Mouse (Mus musculus) MEL-GATA-1-ER (cell line): Measurements from ENCODE around the gene Scrt2.
A peak's percentile ranks its signal among the peaks of the same experiment; 100 is the strongest.

Source experiments
- DNase-seq: peaks from one replicate; pipeline ENCODE4 v3.0.0-alpha.2; 2012; ENCODE audit warnings: low read depth; ENCODE audit errors: extremely low read depth

Scrt2 gene

DNA sequence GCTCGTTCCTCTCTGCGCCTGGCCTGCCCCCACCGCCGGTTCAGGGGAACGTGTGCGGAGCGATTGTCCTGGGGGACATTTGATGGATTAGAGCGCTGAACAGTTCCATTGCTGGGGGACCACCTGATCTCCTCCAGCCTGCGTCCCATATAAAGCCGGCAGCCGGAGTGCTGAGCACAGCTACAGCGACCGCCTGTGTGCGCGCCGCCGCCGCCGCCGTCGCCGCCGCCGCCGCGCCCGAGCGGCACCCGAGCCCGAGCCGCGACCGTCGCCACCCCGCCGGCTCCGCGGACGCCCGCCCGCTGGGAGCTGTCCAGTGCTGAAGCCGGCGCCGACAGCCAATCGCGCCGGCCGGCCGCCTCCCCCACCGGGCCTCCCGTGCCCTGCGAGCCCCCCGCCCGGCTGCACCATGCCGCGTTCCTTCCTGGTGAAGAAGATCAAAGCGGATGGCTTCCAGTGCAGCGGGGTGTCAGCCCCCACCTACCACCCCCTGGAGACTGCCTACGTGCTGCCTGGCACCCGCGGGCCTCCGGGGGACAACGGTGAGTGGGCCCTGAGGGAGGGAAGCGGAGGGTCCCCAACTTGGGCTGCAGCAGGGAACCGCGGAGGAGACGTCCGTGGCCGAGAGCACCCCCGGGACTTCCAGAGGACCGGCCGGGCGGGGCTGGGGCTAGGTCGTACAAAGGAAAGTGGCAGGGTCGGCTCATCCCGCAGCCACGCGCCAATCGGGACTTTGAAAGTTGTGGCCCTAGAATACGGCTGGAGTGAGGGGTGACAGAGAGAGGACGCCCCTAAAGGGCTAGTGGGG lies 516 bp downstream of the Scrt2 start:
- DNase-seq = no peak

- no peak for DNase-seq
Observed at GRCm38 (mm10) chr2:152082456-152083285, 1.3 kb downstream of the Scrt2 start.

GRCm38 (mm10) chr2:152083411-152083810 lies 2.1 kb downstream of the Scrt2 start:
- no peak for DNase-seq

- no peak for DNase-seq
Observed at GRCm38 (mm10) chr2:152084298-152084697, 3.0 kb downstream of the Scrt2 start.

DNA sequence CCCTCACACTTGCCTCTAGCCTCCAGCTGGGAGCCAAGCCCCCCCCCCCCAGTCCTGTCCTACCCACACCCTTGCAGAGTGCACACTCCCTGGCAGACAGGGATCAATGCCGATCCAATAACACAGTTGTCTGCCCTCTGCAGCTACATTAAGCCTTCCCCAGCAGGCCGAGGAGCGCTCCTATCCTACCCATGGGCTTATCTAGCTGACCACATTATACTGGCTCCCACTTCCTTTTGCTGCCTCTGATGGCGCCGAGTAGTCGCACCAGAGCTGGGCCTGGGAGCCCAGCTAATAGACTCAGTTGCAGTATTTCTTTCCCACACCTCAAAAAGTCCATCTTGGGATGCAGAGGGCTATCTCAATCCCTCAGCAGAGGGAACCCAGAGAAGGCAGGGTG lies 4.1 kb downstream of the Scrt2 start:
- peak; percentile 51 for DNase-seq

DNA sequence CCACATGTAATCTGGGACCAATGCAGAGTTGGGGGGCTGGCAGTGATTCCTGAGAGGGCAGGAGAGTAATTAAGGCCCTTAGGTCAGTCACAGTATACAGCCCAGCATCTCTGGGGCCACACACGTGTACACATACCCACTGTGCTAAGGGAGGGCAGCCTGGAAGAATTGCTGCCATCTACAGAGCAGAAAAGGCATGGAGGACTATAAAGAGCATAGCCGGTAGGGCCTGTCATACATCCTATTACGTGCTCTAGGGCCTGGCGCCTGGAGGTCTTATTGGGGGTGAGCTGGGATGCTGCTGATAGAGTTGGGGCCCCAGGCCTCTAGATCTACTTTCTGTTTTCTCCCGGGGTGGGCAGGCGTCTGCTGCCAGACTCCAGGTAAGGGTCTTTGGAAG lies 5.1 kb downstream of the Scrt2 start:
- no peak for DNase-seq

GRCm38 (mm10) chr2:152087111-152087510 lies 5.8 kb downstream of the Scrt2 start:
- DNase-seq = no peak

GRCm38 (mm10) chr2:152089078-152089477 lies 7.7 kb downstream of the Scrt2 start:
- DNase-seq = peak; percentile 11

GRCm38 (mm10) chr2:152089581-152089980 lies 8.3 kb downstream of the Scrt2 start:
- no peak for DNase-seq

- DNase-seq = no peak
Observed at GRCm38 (mm10) chr2:152090486-152090885, 9.2 kb downstream of the Scrt2 start.

GRCm38 (mm10) chr2:152091342-152092056 lies 10.2 kb downstream of the Scrt2 start:
- DNase-seq = no peak

DNA sequence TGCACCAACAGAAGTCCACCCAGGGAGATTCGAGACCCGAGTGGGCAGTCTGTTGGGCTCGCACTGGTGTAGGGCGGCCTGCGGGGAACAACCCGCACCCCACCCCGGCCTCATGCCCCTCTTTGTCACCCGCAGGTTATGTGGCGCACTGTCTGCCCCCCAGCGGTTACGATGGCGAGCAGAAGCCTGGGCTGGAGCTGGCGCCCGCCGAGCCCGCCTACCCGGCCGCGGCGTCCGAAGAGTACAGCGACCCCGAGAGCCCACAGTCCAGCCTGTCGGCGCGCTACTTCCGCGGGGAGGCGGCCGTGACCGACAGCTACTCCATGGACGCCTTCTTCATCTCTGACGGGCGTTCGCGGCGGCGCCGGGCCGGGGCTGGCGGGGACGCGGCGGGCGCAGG lies 11.6 kb downstream of the Scrt2 start:
- no peak for DNase-seq

DNA sequence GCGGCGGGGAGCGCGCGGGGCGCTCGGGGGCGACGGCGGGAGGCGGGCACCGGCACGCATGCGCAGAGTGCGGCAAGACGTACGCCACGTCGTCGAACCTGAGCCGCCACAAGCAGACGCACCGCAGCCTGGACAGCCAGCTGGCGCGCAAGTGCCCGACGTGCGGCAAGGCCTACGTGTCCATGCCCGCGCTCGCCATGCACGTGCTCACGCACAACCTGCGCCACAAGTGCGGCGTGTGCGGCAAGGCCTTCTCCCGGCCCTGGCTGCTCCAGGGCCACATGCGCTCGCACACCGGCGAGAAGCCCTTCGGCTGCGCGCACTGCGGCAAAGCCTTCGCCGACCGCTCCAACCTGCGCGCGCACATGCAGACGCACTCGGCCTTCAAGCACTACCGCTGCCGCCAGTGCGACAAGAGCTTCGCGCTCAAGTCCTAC lies 12.0 kb downstream of the Scrt2 start:
- no peak for DNase-seq

- no peak for DNase-seq
Observed at GRCm38 (mm10) chr2:152094856-152095545, 13.7 kb downstream of the Scrt2 start.

- no peak for DNase-seq
Observed at GRCm38 (mm10) chr2:152096922-152097321, 15.6 kb downstream of the Scrt2 start.

- DNase-seq = no peak
Observed at GRCm38 (mm10) chr2:152097916-152098315, 16.6 kb downstream of the Scrt2 start.

DNA sequence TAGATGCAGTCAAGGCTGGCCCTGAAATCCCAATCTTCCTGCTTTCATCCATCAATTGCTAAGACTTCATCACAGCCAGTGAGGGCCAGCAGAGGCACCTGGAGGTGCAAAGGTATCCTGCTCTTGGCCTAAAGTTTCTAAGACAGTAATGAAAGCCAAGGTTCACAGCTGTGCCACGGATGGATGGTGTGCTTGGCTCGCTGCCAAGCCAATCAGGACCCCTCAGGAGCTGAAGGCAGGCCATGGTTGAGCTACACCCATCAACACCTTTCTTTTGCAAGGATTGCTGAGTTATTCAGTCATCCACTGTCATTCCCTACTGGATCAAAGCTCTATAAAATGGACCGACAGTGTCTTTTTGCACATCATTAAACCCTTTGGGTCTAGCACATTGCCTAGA lies 18.2 kb downstream of the Scrt2 start:
- DNase-seq = no peak

GRCm38 (mm10) chr2:152101761-152102160 lies 20.4 kb downstream of the Scrt2 start:
- no peak for DNase-seq

- no peak for DNase-seq
Observed at GRCm38 (mm10) chr2:152102369-152102768, 21.0 kb downstream of the Scrt2 start.

- peak; percentile 24 for DNase-seq
Observed at GRCm38 (mm10) chr2:152104711-152105317, 23.5 kb downstream of the Scrt2 start.
